Mouse (Mus musculus) brain, embryonic 14.5 days (tissue): ENCODE measurements around the gene Drosha.

Experiments
- CTCF ChIP-seq: fragments of 200-500 bp; IDR thresholded peaks from 2 replicates; pipeline ENCODE4 v1.5.1; 2012; ENCODE audit warnings: inconsistent platforms, mild to moderate bottlenecking, moderate library complexity, borderline replicate concordance; ENCODE audit not compliant: insufficient read depth, insufficient read length; ENCODE audit errors: extremely low read depth
- POLR2A ChIP-seq: fragments of 200-500 bp; IDR thresholded peaks from 2 replicates; pipeline ENCODE4 v1.6.1; 2012; ENCODE audit warnings: mild to moderate bottlenecking, inconsistent platforms, borderline replicate concordance; ENCODE audit not compliant: poor library complexity, insufficient read depth, insufficient read length, severe bottlenecking; ENCODE audit errors: extremely low read depth

GRCm38 (mm10) chr15:12907962-12908719 is 83.5 kb downstream of the Drosha start:
- TF ChIP-seq CTCF (no peak), POLR2A (no peak)
